Mouse (Mus musculus): ENCODE measurements around the gene Olfr49.

DNA sequence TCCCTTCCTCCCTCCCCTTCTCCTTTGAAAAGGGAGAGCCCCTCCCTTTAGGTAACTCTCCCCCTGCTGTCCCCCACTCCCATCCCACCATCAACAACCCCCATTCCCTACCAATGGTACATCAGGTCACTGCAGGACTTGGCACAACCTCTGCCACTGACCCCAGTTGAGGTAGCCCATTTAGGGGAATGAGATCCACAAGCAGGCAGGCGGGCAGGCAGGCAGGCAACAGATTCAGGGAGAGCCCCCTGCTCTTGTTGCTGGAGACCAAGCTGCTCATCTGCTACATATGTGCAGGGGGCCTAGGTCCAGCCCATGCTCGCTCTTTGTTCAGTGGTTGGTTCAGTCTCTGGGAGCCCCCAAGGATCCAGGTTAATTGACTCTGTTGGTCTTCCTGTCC, 8.3 kb downstream of the Olfr49 start:
- TF ChIP-seq TAL1 (IDR thresholded peaks at IDR 0.05; ENCODE audit: low read length) = no peak
- TF ChIP-seq GATA1 (IDR thresholded peaks at IDR 0.05; ENCODE audit: low read length) = no peak

All from erythroblast, embryonic 14.5 days (primary cell).